17 mouse cellular contexts compared by ENCODE assay signal in genomic region chr11:49806218-49806617, GRCm38 (mm10). TPM values are rescaled to one million over a fixed set of nuclear protein-coding genes. Genes with fewer than 3 reads are reported as not detected.
"Had no signal": no experiment of that assay in that cellular context is flagged by ENCODE, and none has a peak within 500 bp of the region (broad histone marks: within the 10 kb centered on the region; RNA-seq: fewer than 3 reads in every experiment).

No protein-coding gene starts in this region.

- H3K9ac ChIP-seq: lung, embryonic 14.5 days; midbrain, embryonic 13.5 days; midbrain, embryonic 15.5 days; neural tube, embryonic 12.5 days; stomach, embryonic 15.5 days had no signal

- H3K9me3 ChIP-seq: midbrain, embryonic 13.5 days; midbrain, embryonic 15.5 days; neural tube, embryonic 12.5 days; stomach, embryonic 15.5 days had no signal

- H3K27me3 ChIP-seq: midbrain, embryonic 13.5 days; midbrain, embryonic 15.5 days; neural tube, embryonic 12.5 days; stomach, embryonic 15.5 days had no signal

- DNase-seq: lung, adult 18-20 months; lung, embryonic 14.5 days; lung, postnatal 10 days; lung, postnatal 36 days; right cerebral cortex, postnatal 25 days; right cerebral cortex, postnatal 4 days; thymus, adult 2 months; thymus, postnatal 25 days; thymus, postnatal 4 days had no signal

- H3K4me3 ChIP-seq: megakaryocyte, embryonic 14.5 days; midbrain, embryonic 13.5 days; midbrain, embryonic 15.5 days; neural tube, embryonic 12.5 days; stomach, embryonic 15.5 days had no signal

- H3K36me3 ChIP-seq: midbrain, embryonic 15.5 days; stomach, embryonic 15.5 days had no signal

- H3K27ac ChIP-seq: macrophage; midbrain, embryonic 13.5 days; midbrain, embryonic 15.5 days; neural tube, embryonic 12.5 days; stomach, embryonic 15.5 days; stomach, postnatal 0 days had no signal

- H3K4me1 ChIP-seq: midbrain, embryonic 13.5 days; neural tube, embryonic 12.5 days; stomach, embryonic 15.5 days had no signal

RNA-seq across cellular contexts. Expression of gene Gfpt2, which starts 12.2 kb away (rescaled TPM):
- total RNA-seq: neutrophil, adult 5-6 weeks had no signal
- polyA plus RNA-seq: macrophage had no signal
